Mouse (Mus musculus) ES-E14 (cell line): ENCODE measurements around the gene Zfp40. TPM values are rescaled to one million over a fixed set of nuclear protein-coding genes. Genes with fewer than 3 reads are reported as not detected.
"Not testable (repeated sequence)": the region's sequence is repeated elsewhere in the genome, so short reads cannot be mapped to it uniquely, and the experiment has no call there.

Source experiments
- DNase-seq: peaks from one replicate; pipeline ENCODE4 v3.0.0-alpha.2; 2013; ENCODE audit warnings: low read depth, low spot score
- H3K27ac ChIP-seq: 2 replicates; pipeline ENCODE4 v1.5.1; 2012; ENCODE audit warnings: low read depth, mild to moderate bottlenecking, low read length, moderate library complexity, mixed read lengths; ENCODE audit not compliant: poor library complexity, insufficient read depth, severe bottlenecking
- H3K36me3 ChIP-seq: 2 replicates; pipeline ENCODE4 v1.6.1; 2012; ENCODE audit warnings: mild to moderate bottlenecking, low read length, moderate library complexity, mixed read lengths; ENCODE audit not compliant: control insufficient read depth, poor library complexity, insufficient read depth, severe bottlenecking
- H3K4me1 ChIP-seq, 2 experiments: fragments of 150-350 bp in 1 of 2; sonication (generic) in 1 of 2; 2 replicates each; pipeline ENCODE4 v1.6.1; 2012; ENCODE audit warnings: low read length in 2 of 2, mild to moderate bottlenecking in 1 of 2, mixed read lengths in 1 of 2; ENCODE audit not compliant: control insufficient read depth in 2 of 2, insufficient read depth in 2 of 2, poor library complexity in 1 of 2
- H3K4me3 ChIP-seq, 2 experiments: fragments of 150-350 bp in 1 of 2; sonication (generic) in 1 of 2; 2 replicates each; pipeline ENCODE4 v1.5.1; 2012; ENCODE audit warnings: low read length in 2 of 2, low read depth in 1 of 2, mild to moderate bottlenecking in 1 of 2, mixed read lengths in 1 of 2; ENCODE audit not compliant: insufficient read depth in 1 of 2, poor library complexity in 1 of 2, severe bottlenecking in 1 of 2
- H3K9ac ChIP-seq: 2 replicates; pipeline ENCODE4 v1.6.1; 2012; ENCODE audit warnings: low read depth, mild to moderate bottlenecking, low read length, mixed read lengths; ENCODE audit not compliant: poor library complexity, insufficient read depth, severe bottlenecking
- H3K9me3 ChIP-seq: fragments of 150-350 bp; sonication (generic); 2 replicates; pipeline ENCODE4 v1.6.1; 2012; ENCODE audit warnings: low read depth, mild to moderate bottlenecking, low read length; ENCODE audit not compliant: control insufficient read depth, insufficient read depth
- CHD2 ChIP-seq: IDR thresholded peaks from 2 replicates; pipeline ENCODE4 v1.6.1; 2014; ENCODE audit warnings: mild to moderate bottlenecking, low read depth, low read length, inconsistent platforms
- HCFC1 ChIP-seq: IDR thresholded peaks from 2 replicates; pipeline ENCODE4 v1.6.1; 2012; ENCODE audit warnings: low read length, inconsistent platforms, borderline replicate concordance; ENCODE audit not compliant: insufficient read depth
- MAFK ChIP-seq: IDR thresholded peaks from 2 replicates; pipeline ENCODE4 v1.6.1; 2014; ENCODE audit warnings: mild to moderate bottlenecking, low read depth, low read length, inconsistent platforms; ENCODE audit not compliant: insufficient read depth
- ZC3H11A ChIP-seq: IDR thresholded peaks from 2 replicates; pipeline ENCODE4 v1.6.1; 2012; ENCODE audit warnings: low read depth, mild to moderate bottlenecking, inconsistent platforms, low read length, borderline replicate concordance
- ZNF384 ChIP-seq: IDR thresholded peaks from 2 replicates; pipeline ENCODE4 v1.6.1; 2012; ENCODE audit warnings: low read depth, low read length, inconsistent platforms
- in situ Hi-C, 2 experiments: fragments of 600-800 bp; cut with MboI; formaldehyde crosslinking; loops; one replicate each; pipeline ENCODE4 v1.15.1; 2025; ENCODE audit warnings: low sequenced_read_pairs in 2 of 2, inconsistent platforms in 1 of 2; ENCODE audit not compliant: unreplicated experiment in 2 of 2
- total RNA-seq: library from RNA; depleted of rRNA; stranded (reverse); fragments of 300-350 nt; gene quantifications from 2 replicates; pipeline ENCODE4 v1.2.3, GENCODE M21; 2012; rRNA removed

The Zfp40 gene
- total RNA-seq, result 3.7 and 5.4 TPM in 2 replicates

DNA sequence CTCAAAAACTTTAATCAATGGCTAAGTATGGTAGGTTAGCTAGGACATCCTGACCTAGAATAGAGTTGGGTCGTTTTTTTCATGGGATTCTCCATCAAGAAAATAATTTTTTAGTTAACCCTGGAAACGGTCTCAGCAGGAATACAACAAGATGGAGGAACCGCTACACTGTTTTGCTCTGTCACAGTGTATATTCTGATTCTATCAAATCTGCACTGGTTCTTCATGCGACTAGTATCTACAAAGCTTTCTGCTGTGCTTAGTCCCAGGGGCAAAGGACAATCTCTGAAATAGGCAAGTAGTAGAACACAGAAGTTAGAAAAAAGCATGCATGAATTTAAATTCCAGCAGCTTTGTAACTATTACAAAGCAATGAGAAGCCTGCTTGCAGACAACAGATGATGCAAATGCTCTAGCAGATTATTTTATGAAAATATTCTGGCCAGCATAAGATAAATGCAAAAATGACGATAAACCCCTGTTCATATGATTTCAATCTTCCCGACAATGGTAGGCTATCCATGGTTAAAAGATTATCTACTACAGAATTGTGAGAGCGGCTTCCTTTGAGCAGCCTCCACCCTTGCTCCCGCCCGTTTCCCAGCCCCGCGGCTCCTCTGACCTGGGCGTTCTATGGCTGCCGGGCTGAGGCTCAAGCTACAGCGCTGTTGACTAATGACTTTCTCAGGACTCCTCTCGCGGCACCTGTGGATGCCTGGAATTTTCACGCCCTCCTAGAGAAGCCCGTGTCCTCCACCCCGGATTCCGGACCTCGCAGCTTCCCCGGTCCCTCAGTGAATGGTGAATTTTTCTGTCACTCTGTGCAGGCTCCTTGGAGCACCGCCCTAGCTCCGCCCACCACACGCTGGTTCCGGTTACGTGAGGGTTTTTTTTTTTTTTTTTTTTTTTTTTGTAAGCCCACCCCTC is at the start of gene Zfp40:
TSS of gene Zfp40 (minus strand) at position 800 of the 927 bp plus-strand sequence.
- TF ChIP-seq HCFC1 (0 out of 2 replicates have a peak, but pooled peaks have one; percentile 24), ZNF384 (0 out of 2 replicates have a peak, but pooled peaks have one; percentile 39), CHD2 (peak; percentile 71; the same call in 1 of the 2 replicates), MAFK (no peak), ZC3H11A (no peak)
- Histone ChIP-seq H3K36me3 (no peaks in the 10 kb centered on the region), H3K9me3 (no peaks in the 10 kb centered on the region), H3K4me1 (0 out of 4 replicates have a peak, but pooled peaks cover 0 to 2% of the 10 kb centered on the region in 2 experiments), H3K9ac (peak within 1 kb of the TSS; percentile 92), H3K4me3 (peak within 1 kb of the TSS; percentile 82 to 91), H3K27ac (no peak within 1 kb of the TSS)
- peak; percentile 95 for DNase-seq
- in situ Hi-C loops, result no loop called here

DNA sequence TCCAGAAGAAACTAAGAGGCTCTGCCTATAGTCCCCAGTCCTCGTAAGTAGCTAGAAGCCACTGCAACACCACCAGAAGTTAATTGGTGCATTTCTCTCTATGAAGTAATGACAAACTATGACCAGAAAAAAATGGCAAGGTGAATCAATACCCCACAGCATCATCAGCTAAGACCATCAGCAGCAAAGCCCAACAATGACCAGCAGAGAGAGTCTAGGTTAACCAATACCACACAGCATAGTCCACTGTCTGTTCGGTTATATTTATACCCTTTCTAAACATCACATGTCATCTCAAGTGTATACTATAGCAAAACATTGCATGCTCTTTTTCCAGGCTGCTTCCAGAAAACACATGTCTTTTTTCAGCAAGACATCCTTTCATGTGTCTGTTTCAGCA is 25.3 kb upstream of the Zfp40 start:
- TF ChIP-seq ZNF384, result no peak
- no peak for TF ChIP-seq ZC3H11A
- TF ChIP-seq MAFK, result no peak
- TF ChIP-seq CHD2, result no peak
- TF ChIP-seq HCFC1, result no peak
- DNase-seq, result no peak
- Histone ChIP-seq H3K27ac (no peak overlapping the region), H3K36me3 (no peaks in the 10 kb centered on the region), H3K4me3 (no peak overlapping the region), H3K9ac (no peak overlapping the region), H3K9me3 (no peaks in the 10 kb centered on the region), H3K4me1 (no peaks in the 10 kb centered on the region)
- in situ Hi-C loops, result no loop called here

DNA sequence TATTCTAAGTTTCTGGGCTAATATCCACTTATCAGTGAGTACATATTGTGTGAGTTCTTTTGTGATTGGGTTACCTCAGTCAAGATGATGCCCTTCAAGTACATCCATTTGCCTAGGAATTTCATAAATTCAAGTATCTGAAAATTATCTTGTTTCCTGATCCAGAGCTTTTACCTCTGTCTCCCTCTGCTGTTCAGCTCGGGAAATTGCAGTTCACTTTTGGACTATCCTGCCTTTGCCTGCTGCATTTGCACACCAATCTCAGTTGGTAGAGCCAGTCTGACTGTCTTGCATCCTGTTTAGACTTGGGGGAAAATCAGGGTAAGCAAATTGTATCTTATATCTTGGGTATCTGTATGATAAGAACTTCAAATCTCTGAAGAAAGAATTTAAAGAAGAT is 6.8 kb upstream of the Zfp40 start:
- TF ChIP-seq ZC3H11A, result peak; percentile 37; the same call in 1 of the 2 replicates
- H3K36me3 ChIP-seq, H3K9ac ChIP-seq, in situ Hi-C loops, H3K4me1 ChIP-seq, H3K4me3 ChIP-seq, H3K27ac ChIP-seq, H3K9me3 ChIP-seq: not testable (repeated sequence)
- DNase-seq, result peak; percentile 8

DNA sequence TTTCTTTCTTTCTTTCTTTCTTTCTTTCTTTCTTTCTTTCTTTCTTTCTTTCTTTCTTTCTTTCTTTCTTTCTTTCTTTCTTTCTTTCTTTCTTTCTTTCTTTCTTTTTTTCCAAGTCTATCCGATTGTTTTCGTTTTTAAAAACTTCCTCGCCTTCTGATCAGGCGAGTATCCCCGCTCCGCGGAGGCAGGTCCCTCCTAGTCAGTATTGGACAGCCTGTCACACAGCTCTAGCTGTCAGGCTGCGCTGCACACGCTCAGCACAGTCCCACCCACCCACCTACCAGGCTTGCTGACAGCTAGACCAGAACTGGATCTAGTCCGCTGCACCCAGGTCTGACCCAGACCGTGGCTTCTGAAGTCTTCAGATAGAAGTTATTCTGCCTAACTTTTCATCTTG is 389 bp upstream of the Zfp40 start:
- in situ Hi-C loops, result no loop called here
- TF ChIP-seq ZNF384 (peak; percentile 33; the same call in 1 of the 2 replicates), HCFC1 (no peak)
- H3K9ac ChIP-seq, result no peak overlapping the region
- no peaks in the 10 kb centered on the region for H3K36me3 ChIP-seq
- peak; percentile 44 for DNase-seq
- peak overlapping the region; percentile 82 to 91 for H3K4me3 ChIP-seq
- H3K27ac ChIP-seq, result no peak overlapping the region
- H3K9me3 ChIP-seq, result no peaks in the 10 kb centered on the region
- H3K4me1 ChIP-seq, result 0 out of 4 replicates have a peak, but pooled peaks cover 0 to 2% of the 10 kb centered on the region in 2 experiments
